Mouse (Mus musculus) layer of hippocampus, adult 9-11 months (tissue): ENCODE measurements around the gene Ccdc159.

Source experiments
- DNase-seq: peaks from one replicate; pipeline ENCODE4 v3.0.0; 2022

Ccdc159 gene

DNA sequence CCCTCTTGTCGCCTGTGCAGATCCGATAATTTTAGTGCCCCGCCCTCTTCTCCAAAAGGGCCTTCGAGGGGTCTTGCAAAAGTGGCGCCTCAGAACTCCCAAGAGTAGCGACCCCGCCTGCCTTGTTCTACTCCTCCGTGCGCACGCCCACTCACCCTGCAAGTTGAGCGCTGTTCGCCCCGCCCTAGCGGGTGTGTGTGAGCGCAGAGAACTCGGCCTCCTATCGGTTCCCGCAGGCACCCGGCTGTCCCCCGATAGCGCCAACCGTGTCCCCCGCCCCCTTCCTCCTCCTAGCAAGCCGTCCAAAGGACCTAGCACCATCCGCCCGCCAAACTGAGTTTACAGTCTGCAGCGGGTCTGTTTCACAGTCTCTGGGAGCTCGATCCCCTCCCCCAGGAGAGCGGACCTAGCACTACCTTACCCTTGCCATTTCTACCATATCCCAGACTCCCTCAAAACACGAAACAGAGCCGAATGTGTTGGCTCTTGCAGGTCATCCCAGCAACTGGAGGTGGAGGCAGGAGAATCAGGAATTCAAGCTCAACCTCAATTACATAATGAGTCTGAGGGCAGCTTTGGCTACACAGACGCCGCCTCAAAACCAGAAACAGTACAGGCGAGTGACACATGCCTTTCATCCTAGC, 35.3 kb downstream of the Ccdc159 start:
- DNase-seq, result peak; percentile 87

DNA sequence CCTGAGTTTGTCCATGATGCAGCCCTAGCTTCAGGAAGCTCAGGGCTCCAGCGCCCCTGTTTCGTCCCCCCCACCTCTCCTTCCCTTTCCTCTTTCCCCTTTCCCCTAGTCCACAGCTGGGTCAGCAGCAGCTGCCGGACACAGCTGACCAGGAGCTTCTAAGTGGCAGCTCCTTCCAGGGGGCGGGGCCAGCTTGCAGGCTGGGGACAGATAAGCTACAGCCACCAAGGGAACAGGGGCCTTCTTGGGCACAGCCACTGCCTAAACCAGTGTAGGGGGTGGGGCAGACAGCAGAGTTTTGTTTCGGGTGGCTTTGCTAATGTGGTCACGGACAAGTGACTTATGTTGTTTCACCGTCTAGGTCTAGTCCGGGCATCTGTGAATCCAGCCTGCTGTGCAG, 36.1 kb downstream of the Ccdc159 start, which contains the start of gene Epor:
TSS of gene Epor (minus strand) at position 90 of the 400 bp plus-strand sequence.
- no peak for DNase-seq

DNA sequence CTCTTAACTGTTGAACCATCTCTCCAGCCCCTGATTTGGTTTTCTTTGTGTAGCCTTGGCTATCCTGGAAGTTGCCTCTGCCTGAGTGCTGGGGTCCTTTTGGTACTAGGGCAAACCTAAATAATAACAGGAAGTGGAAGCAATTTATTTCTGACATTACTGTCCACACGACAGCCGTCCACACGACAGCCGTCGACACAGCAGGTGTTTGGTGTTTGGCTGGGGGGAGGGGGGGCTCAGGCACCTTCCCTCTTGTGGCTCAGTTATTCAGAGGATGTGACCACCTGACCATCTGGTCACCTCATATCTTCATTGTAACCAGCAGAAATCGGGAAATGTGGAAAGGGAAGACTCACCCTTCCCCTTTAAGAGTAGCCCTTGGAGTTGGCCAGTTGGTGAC, 41.6 kb downstream of the Ccdc159 start:
- no peak for DNase-seq

DNA sequence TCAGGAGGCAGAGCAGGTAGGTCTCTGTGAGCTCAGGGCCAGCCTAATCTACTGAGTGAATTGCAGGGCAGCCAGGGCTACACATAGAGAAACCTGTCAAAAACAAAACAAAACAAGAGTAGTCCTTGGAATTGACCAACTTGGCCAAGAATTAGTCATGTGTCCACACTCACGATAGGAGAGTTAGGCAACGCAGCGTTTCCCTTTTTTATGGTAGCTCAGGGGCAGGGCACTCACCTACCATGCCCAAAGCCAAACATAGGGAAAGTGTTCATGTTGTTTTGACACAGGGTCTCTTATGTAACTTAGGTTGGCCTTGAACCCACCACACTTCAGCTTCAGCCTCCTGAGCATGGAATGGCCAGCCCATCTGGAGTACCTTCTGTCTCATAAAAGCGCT, 42.0 kb downstream of the Ccdc159 start:
- no peak for DNase-seq

DNA sequence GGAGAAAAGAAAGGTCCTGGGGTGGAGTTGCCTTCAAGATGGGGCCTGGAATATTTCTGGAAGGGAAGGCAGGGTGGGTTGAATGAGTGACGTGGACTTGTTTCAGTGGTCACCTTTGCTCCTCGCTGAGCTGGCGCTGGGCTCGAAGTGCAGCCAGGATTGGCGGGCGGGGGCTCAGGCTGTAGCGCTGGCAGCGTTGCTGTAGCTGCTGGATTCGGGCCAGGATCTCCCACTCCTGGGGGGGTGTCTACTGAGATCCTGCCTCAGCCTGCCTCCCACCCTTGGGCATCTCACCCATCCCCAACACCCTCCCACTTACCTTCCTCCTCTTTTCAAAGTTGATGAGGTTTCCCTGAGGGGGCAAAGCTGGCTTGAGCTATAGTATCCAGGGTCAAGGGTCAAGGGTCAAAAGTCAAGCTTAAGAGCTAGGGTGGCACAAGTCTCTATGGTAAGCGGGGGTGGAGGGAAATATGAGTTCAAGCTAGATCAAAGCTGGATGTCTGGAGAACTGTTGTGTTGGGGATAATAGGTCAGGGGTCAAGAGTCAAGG, 49.4 kb downstream of the Ccdc159 start:
- DNase-seq, result no peak

DNA sequence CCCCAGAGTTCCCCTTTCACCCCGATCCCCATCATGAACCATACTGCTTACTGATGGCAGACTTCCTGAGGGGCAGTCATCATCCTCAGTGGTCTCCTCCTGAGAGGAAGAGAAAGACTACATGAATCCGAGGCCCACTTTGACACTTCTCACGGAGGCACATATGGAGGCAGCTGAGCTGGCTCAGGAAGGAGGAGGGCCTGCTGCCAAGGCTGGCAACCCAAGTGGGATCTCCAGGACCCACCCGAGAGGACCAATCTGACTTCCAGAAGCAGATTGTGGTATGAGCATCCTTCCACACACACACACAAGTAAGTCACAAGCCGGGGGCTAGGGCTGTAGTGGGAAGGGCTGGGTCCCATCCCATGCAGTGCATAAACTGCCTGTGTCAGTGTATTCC, 50.1 kb downstream of the Ccdc159 start:
- no peak for DNase-seq

DNA sequence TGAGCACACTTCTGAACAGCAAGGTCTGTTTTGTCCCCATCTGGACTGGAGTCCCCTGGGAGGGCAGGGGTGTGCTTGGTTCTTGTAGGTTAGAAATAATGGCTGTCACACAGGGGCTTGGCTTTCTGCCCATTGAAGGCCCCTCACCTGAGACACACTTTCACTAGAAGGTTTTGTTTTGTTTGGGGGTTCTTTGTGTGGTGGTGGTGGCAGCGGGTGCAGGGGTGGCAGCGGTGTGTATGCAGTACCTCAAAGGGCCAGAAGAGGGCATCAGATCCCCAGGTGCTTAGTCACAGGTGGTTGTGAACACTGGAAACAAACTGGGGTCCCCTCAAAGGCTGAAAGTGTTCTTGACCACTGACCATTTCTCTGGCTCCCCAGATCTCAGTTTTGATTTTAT, 50.7 kb downstream of the Ccdc159 start:
- DNase-seq, result no peak

DNA sequence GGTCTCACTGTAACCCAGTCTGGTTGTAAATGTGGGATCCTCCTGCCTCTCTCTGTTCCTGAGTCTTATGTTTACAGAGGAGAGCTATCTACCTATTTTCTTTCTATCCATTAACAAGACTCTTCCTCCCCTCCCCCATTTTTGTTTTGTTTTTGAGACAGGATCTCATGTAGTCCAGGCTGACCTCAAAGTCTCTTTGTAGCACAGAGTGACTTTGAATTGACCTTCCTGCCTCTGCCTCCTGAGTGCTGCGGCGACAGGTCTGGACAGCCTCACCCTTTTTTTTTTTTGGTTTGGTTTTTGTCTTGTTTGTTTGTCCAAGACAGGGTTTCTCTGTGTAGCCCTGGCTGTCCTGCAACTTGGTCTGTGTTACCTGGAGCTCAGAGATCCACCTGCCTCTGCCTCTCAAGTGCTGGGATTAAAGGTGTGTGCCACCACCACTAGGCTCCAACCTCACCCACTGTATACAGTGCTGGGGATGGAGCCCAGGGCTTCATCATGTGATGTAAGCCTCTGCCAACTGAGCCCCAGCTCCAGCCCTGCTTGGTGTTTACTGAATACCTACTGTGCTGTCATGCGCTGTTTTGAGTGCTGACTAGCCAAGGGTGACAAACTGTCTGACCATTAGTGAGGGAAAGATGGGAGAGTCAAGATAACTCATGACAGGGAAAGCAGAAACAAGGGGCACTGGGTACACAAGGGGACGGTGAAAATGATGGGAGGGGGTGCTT, 51.3 kb downstream of the Ccdc159 start:
- no peak for DNase-seq

DNA sequence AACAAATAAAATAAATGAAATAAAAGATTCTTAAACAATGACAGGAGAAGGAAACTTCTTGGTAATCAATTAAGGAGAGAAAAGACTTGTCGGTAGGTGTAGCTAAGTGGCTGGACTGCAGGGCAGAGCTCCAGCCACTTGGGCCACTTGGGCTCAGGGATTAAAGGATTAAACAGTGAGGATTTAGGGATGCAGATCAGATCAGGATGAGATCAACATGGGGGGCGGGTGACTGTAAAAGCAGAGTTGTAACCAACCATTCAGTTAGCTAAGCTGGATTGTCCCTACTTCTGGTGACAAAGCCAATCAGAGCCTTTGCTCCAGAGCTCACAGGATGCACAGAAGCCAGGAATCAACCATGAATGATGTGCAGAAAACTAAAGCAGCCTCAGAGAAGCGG, 56.6 kb downstream of the Ccdc159 start:
- DNase-seq, result no peak
